Mouse (Mus musculus) MEL (cell line): ENCODE measurements at regions not wholly inside any gene's neighbourhood (a gene's known extent, or its start where the extent isn't known, plus 50 kb on each side); places are given as distances from the start of the nearest gene placed in this dataset.

Experiments used
- DNase-seq: peaks from one replicate; pipeline ENCODE4 v3.0.0; 2011; ENCODE audit warnings: low read depth, low spot score
- H3K27ac ChIP-seq: 2 replicates; pipeline ENCODE4 v1.5.1; 2012; ENCODE audit warnings: low read depth, mild to moderate bottlenecking, control low read depth, low read length, moderate library complexity; ENCODE audit not compliant: control insufficient read depth
- H3K27me3 ChIP-seq, 2 experiments: fragments of 150-350 bp in 1 of 2; sonication (generic) in 1 of 2; 2 replicates each; pipeline ENCODE4 v1.6.1; 2012; ENCODE audit warnings: low read length in 2 of 2, mild to moderate bottlenecking in 2 of 2, improper control_type of control experiment in 1 of 2, moderate library complexity in 1 of 2; ENCODE audit not compliant: insufficient read depth in 2 of 2, control insufficient read depth in 1 of 2
- H3K36me3 ChIP-seq, 2 experiments: 2 replicates each; pipeline ENCODE4 v1.6.1; 2012 to 2014; ENCODE audit warnings: low read length in 2 of 2, improper control_type of control experiment in 1 of 2, inconsistent platforms in 1 of 2, mild to moderate bottlenecking in 1 of 2; ENCODE audit not compliant: insufficient read depth in 2 of 2, control insufficient read depth in 1 of 2
- H3K4me1 ChIP-seq, 2 experiments: fragments of 150-350 bp in 1 of 2; sonication (generic) in 1 of 2; 2 replicates each; pipeline ENCODE4 v1.6.1; 2012; ENCODE audit warnings: low read length in 2 of 2, improper control_type of control experiment in 1 of 2, mild to moderate bottlenecking in 1 of 2; ENCODE audit not compliant: insufficient read depth in 2 of 2, control insufficient read depth in 1 of 2
- H3K4me3 ChIP-seq, 2 experiments: fragments of 150-350 bp in 1 of 2; sonication (generic) in 1 of 2; 2 replicates each; pipeline ENCODE4 v1.5.1; 2012; ENCODE audit warnings: low read depth in 2 of 2, low read length in 2 of 2, mild to moderate bottlenecking in 2 of 2, moderate library complexity in 2 of 2, control low read depth in 1 of 2, improper control_type of control experiment in 1 of 2; ENCODE audit not compliant: control insufficient read depth in 1 of 2, insufficient read depth in 1 of 2
- H3K79me2 ChIP-seq: 2 replicates; pipeline ENCODE4 v1.6.1; 2012; ENCODE audit warnings: mild to moderate bottlenecking, low read length, moderate library complexity; ENCODE audit not compliant: control insufficient read depth, poor library complexity, insufficient read depth
- H3K9ac ChIP-seq: 2 replicates; pipeline ENCODE4 v1.6.1; 2012; ENCODE audit warnings: low read depth, mild to moderate bottlenecking, control low read depth, low read length, moderate library complexity; ENCODE audit not compliant: control insufficient read depth, poor library complexity, severe bottlenecking
- H3K9me3 ChIP-seq: fragments of 150-350 bp; sonication (generic); replicated peaks from 2 replicates; pipeline ENCODE4 v1.6.1; 2012; ENCODE audit warnings: mild to moderate bottlenecking, low read length, improper control_type of control experiment, moderate library complexity; ENCODE audit not compliant: insufficient read depth
- BHLHE40 ChIP-seq: IDR thresholded peaks from 2 replicates; pipeline ENCODE4 v1.6.1; 2012; ENCODE audit warnings: low read depth, mild to moderate bottlenecking, inconsistent platforms, low read length, improper control_type of control experiment, borderline replicate concordance
- KAT2A ChIP-seq: conservative IDR thresholded peaks from 2 replicates; pipeline ENCODE4 v1.6.1; 2012; ENCODE audit warnings: low read depth, low read length, improper control_type of control experiment, inconsistent platforms
- MAZ ChIP-seq: IDR thresholded peaks from 2 replicates; pipeline ENCODE4 v1.6.1; 2012; ENCODE audit warnings: low read depth, mild to moderate bottlenecking, inconsistent platforms, low read length, improper control_type of control experiment
- POLR2A ChIP-seq, 2 experiments: IDR thresholded peaks; 2 replicates each; pipeline ENCODE4 v1.6.1; 2011 to 2012; ENCODE audit warnings: low read length in 2 of 2, mild to moderate bottlenecking in 2 of 2, control low read depth in 1 of 2, improper control_type of control experiment in 1 of 2, low read depth in 1 of 2, moderate library complexity in 1 of 2; ENCODE audit not compliant: control insufficient read depth in 1 of 2, insufficient read depth in 1 of 2, poor library complexity in 1 of 2
- POLR2AphosphoS5 ChIP-seq: IDR thresholded peaks from 2 replicates; pipeline ENCODE4 v1.6.1; 2012; ENCODE audit warnings: low read depth, borderline replicate concordance, mild to moderate bottlenecking, inconsistent platforms, low read length, moderate library complexity, mixed read lengths
- TCF12 ChIP-seq: IDR thresholded peaks from 2 replicates; pipeline ENCODE4 v1.6.1; 2014; ENCODE audit warnings: low read depth, mild to moderate bottlenecking, inconsistent platforms, low read length, improper control_type of control experiment, moderate library complexity
- USF1 ChIP-seq: IDR thresholded peaks from 2 replicates; pipeline ENCODE4 v1.6.1; 2014; ENCODE audit warnings: low read depth, mild to moderate bottlenecking, inconsistent platforms, low read length, improper control_type of control experiment, moderate library complexity
- ZC3H11A ChIP-seq: IDR thresholded peaks from 2 replicates; pipeline ENCODE4 v1.6.1; 2012; ENCODE audit warnings: low read depth, mild to moderate bottlenecking, inconsistent platforms, low read length, improper control_type of control experiment

GRCm38 (mm10) chr11:12521286-12521685, 56.5 kb upstream of the Cobl start:
- TF ChIP-seq USF1 (no peak), BHLHE40 (no peak), KAT2A (no peak)
- no peaks in the 10 kb centered on the region for H3K36me3 ChIP-seq
- H3K4me1 ChIP-seq: no peaks in the 10 kb centered on the region
- H3K79me2 ChIP-seq: no peaks in the 10 kb centered on the region
- H3K27ac ChIP-seq: no peak overlapping the region
- no peak for DNase-seq
- H3K9me3 ChIP-seq: no peaks in the 10 kb centered on the region
- H3K27me3 ChIP-seq: no peaks in the 10 kb centered on the region
- H3K4me3 ChIP-seq: no peak overlapping the region
- H3K9ac ChIP-seq: no peak overlapping the region

GRCm38 (mm10) chr11:12516374-12516773, 51.6 kb upstream of the Cobl start:
- Histone ChIP-seq H3K27me3 (peaks cover 0 to 4% of the 10 kb centered on the region in 2 experiments; a peak in 2 of 4 replicates), H3K4me3 (no peak overlapping the region), H3K27ac (no peak overlapping the region), H3K4me1 (no peaks in the 10 kb centered on the region), H3K9me3 (no peaks in the 10 kb centered on the region), H3K79me2 (no peaks in the 10 kb centered on the region), H3K9ac (no peak overlapping the region), H3K36me3 (no peaks in the 10 kb centered on the region)
- no peak for DNase-seq
- TF ChIP-seq TCF12: no peak
- TF ChIP-seq POLR2A (IDR thresholded peaks at IDR 0.05; ENCODE audit: control insufficient read depth in 1 of 2, insufficient read depth in 1 of 2, low read depth in 1 of 2, low read length in 2 of 2, poor library complexity in 1 of 2): no peak
- TF ChIP-seq ZC3H11A: no peak
- TF ChIP-seq POLR2AphosphoS5: no peak
- no peak for TF ChIP-seq MAZ
